Mouse (Mus musculus): ENCODE measurements around the gene Tspoap1. TPM values are rescaled to one million over a fixed set of nuclear protein-coding genes. Genes with fewer than 3 reads are reported as not detected.
A peak's percentile ranks its signal among the peaks of the same experiment; 100 is the strongest.

Gene Tspoap1
- polyA plus RNA-seq, 1 experiment from 2014 or later, result 5.9 TPM

DNA sequence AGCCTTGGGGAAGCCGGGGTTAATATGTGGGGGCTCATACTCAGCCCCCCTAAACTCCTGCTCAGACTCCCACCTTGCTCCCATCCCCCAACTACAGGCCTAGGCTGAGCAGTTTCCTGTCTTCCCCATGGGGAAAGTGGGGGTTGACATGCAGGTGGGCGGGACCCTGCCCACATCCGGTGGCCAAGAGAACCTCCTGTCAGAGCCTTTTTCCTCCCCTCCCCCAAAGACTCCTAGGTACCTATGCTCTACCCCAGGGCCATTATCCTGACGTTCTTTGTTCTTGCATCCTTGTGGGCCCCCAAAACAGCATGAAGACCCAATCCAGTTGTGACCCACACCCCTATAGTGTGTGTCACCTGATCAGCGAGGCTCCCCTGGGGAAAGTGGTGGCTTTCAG is 5.7 kb upstream of the Tspoap1 start:
- Histone ChIP-seq H3K9ac (peak overlapping the region; percentile 94), H3K4me2 (peak overlapping the region; percentile 84)
- ATAC-seq, result no peak

DNA sequence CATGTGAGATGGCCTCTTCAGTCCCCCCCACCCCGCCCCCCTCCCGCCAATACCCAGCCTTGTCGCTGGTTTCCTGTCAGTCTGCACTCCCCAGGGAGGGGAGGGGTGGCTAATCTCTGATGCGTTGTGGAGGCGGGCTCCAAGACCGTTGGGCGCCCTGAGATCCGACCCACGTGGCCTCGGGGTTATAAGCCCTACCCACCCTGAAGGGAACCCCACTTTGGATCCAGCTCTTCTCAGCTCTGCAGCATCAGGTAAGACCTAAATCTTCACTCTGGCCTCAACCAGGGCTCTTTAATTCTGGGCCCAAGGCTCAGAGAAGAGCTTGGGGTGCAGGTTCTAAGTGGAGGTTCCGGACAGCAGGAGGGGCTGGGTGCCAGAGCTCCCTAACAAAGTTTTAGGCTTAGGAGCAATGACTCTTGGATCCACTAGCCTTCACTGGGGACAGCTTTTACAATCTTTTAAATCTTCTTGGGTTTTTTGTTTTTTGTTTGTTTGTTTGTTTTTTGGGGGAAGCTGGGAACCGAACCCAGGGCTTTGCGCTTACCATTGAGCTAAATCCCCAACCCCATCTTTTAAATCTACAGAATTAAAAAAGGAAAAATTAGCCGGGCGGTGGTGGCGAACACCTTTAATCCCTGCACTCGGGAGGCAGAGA is 4.9 kb upstream of the Tspoap1 start:
- peaks cover 4% of the 10 kb centered on the region for H3K27me3 ChIP-seq (replicated peaks)
- H3K9ac ChIP-seq, result peak overlapping the region; percentile 94
- 14% methylated on average over 15 of the region's 17 CpGs for WGBS (ENCODE audit: insufficient replicate concordance)
- peak overlapping the region; percentile 100 for H3K27ac ChIP-seq
- H3K9me3 ChIP-seq (replicated peaks), result no peaks in the 10 kb centered on the region
- H3K4me1 ChIP-seq, result peaks cover 79% of the 10 kb centered on the region
- peak; percentile 75 for ATAC-seq
- peaks cover 25% of the 10 kb centered on the region for H3K36me3 ChIP-seq
- peak overlapping the region; percentile 82 for H3K4me3 ChIP-seq
- H3K4me2 ChIP-seq, result peak overlapping the region; percentile 84

More for the DNA sequence above, 5.7 kb upstream of the Tspoap1 start:
- H3K4me1 ChIP-seq, result peaks cover 77% of the 10 kb centered on the region
- H3K27ac ChIP-seq, result peak overlapping the region; percentile 100
- peak overlapping the region; percentile 82 for H3K4me3 ChIP-seq
- H3K36me3 ChIP-seq, result peaks cover 25% of the 10 kb centered on the region
- no peaks in the 10 kb centered on the region for H3K9me3 ChIP-seq (replicated peaks)
- H3K27me3 ChIP-seq (replicated peaks), result no peaks in the 10 kb centered on the region
- 15% methylated on average over 5 of the region's 5 CpGs for WGBS (ENCODE audit: insufficient replicate concordance)

DNA sequence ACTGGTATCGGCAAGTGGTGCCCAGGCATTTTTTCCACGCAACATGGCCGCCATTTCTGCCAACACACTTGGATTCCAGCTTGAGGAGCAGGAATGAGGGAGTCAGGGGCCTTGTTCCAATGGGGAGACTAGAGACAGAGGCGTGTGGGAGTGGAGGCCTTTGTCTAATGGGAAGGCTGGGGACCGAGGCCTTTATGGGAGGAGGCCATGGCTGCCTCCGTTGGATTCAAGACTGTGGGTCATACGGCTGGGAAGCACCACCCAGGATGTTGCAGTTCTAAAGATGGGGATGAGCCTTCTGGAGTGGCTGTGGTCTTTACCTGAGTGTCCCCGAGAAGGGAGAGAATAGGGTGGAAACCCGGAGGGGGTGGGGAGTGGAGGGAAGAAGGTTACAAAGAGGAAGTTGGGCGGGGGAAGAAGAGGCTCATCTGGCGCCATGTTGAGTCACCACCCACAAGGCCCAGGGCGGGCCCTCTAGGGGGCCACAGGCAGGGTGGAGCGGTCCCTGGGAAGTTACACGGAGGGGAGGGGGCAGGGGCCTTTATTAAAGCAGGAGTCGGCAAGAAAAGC is 4.0 kb upstream of the Tspoap1 start:
- WGBS (ENCODE audit: insufficient replicate concordance), result 20% methylated on average over 15 of the region's 15 CpGs
- peaks cover 13% of the 10 kb centered on the region for H3K27me3 ChIP-seq (replicated peaks)
- peaks cover 79% of the 10 kb centered on the region for H3K4me1 ChIP-seq
- H3K27ac ChIP-seq, result peak overlapping the region; percentile 100
- H3K36me3 ChIP-seq, result peaks cover 25% of the 10 kb centered on the region
- peak overlapping the region; percentile 82 for H3K4me3 ChIP-seq
- peak overlapping the region; percentile 94 for H3K9ac ChIP-seq
- ATAC-seq, result 0 out of 2 replicates have a peak, but pooled peaks have one; percentile 8
- H3K9me3 ChIP-seq (replicated peaks), result no peaks in the 10 kb centered on the region
- peak overlapping the region; percentile 75 for H3K4me2 ChIP-seq

DNA sequence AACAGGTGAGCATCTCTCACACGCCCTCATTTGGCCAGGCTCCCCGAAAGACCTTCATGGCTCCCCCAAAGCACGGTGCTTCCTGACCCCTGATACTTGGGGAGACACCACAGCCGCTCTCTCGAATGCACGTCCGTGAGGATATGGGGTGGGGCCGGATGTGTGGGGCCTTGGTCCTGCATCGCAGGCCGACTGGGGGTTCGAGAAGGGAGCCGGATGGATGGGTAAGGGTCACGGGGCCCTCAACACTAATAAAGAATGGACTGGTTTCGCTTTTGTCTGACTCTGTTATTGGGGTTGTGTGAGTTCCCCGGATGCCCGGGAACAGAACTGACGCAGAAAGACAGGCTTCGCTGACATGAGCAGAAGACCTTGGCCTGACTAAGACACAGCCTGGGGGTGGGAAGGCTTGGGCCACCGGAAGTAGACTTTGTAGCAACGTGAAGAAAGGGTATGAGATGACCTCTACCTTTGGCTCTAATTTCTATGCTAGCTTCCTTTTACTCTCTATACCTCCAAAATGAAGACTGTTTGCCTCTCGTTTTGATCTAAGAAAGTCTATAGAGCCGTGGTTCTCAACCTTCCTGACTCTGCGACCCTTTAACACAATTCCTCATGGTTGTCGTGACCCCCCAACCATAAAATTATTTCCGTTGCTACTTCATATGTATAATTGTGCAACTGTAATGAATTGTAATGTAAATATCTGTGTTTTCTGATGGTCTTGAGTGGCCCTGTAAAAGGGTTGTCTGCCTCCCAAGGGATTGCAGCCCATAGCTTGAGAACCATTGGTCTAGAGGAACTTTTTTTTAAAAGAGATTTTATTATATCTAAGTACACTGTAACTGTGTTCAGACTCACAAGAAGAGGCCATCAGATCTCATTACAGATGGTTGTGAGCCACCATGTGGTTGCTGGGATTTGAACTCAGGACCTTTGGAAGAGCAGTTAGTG is 3.1 kb upstream of the Tspoap1 start:
- H3K27ac ChIP-seq, result peak overlapping the region; percentile 100
- ATAC-seq, result no peak
- peak overlapping the region; percentile 94 for H3K9ac ChIP-seq
- 19% methylated on average over 25 of the region's 25 CpGs for WGBS (ENCODE audit: insufficient replicate concordance)
- peaks cover 25% of the 10 kb centered on the region for H3K36me3 ChIP-seq
- H3K27me3 ChIP-seq (replicated peaks), result peaks cover 22% of the 10 kb centered on the region
- H3K4me1 ChIP-seq, result peaks cover 75% of the 10 kb centered on the region
- H3K9me3 ChIP-seq (replicated peaks), result no peaks in the 10 kb centered on the region
- H3K4me2 ChIP-seq, result peak overlapping the region; percentile 75
- peak overlapping the region; percentile 82 for H3K4me3 ChIP-seq

DNA sequence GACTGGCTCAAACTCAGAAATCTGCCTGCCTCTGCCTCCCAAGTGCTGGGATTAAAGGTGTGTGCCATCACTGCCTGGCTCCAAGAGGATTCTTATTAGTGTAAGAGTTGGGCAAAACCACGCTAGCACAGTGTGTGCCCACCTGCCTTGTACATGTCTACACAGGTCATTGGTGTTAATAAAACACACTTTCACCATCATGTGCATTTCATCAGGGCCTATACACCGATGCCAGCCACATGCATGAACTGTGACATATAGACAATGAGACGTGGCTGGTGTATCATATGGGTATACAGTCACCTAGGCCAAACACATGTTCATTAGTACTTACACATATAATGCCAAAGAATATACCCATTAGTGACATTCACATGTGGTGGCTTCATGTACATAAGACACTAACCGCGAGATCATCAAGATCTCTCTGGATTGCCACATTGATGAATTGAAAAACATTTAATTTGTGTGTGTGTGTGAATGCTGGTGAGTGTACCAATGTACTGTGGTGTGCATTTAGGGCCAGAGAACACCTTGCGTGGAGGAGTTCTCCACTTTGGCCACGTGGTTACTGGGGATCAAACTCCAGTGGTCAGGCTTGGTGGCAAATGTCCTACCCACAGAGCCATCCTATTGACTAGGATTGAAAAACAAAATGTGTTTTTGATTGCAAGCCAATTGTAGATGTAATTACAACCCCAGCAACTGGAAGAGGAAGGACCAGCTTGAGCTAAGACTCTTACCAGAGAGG is 2.0 kb upstream of the Tspoap1 start:
- Histone ChIP-seq H3K36me3 (peaks cover 25% of the 10 kb centered on the region), H3K4me1 (peaks cover 70% of the 10 kb centered on the region), H3K4me3 (peak overlapping the region; percentile 82), H3K9me3 (replicated peaks) (no peaks in the 10 kb centered on the region), H3K27me3 (replicated peaks) (peaks cover 33% of the 10 kb centered on the region), H3K9ac (peak overlapping the region; percentile 94), H3K27ac (peak overlapping the region; percentile 100), H3K4me2 (peak overlapping the region; percentile 75)
- ATAC-seq, result peak; percentile 19
- WGBS (ENCODE audit: insufficient replicate concordance), result 18% methylated on average over 7 of the region's 7 CpGs

DNA sequence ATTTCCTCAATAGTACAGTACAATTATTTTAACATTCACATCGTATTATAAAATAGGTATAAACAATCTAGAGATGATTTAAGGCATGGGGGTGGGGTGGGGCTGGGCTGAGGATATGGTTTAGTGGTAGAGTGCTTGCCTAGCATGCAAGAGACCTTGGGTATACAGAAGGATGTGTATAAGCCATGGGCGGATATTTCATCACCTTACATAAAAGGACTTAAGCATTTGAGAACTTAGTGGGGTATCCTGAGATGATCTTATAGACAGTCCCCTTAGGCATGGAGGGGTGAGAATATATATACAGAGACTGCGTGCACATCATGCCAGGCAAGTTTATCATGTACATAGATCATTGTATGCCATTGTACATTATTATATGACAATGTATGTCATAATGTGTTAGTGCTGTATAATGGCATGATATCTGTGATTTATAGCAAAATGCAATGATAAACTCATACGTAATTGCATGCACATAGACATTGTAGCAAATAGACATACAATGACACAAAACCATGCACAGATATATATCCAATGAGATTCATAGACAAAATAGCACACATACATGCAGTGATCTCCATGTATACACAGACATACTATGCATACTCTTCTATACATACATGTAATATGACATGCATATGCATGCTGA is 1.3 kb upstream of the Tspoap1 start:
- Histone ChIP-seq H3K9ac (no peak overlapping the region), H3K9me3 (replicated peaks) (no peaks in the 10 kb centered on the region), H3K4me3 (peak overlapping the region; percentile 82; the same call in 1 of the 2 replicates), H3K27ac (peak overlapping the region; percentile 100), H3K4me2 (peak overlapping the region; percentile 75; the same call in 1 of the 2 replicates), H3K36me3 (peaks cover 25% of the 10 kb centered on the region), H3K27me3 (replicated peaks) (peaks cover 40% of the 10 kb centered on the region), H3K4me1 (peaks cover 70% of the 10 kb centered on the region)
- ATAC-seq, result peak; percentile 45
- WGBS (ENCODE audit: insufficient replicate concordance), result 19% methylated on average over 4 of the region's 4 CpGs

DNA sequence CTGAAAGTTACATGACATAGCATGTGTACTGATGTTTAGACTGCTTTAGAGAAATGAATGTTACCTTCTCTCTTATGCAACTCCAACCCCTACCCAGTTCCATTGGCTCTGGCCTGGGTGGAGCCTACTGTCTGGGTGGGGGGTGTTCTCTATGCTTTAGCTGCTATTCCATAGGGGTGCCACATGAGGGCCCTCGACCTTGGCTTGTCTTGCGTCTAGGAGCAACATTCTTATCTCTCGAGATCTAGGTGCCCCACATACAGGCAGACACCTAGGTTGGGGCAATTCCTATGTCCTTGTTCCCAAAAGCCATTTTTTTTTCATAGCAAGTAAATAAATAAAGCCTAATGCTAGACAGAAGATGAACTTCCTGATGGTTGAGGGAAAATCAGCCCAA is 734 bp upstream of the Tspoap1 start:
- no peak overlapping the region for H3K4me2 ChIP-seq
- 0% methylated on average over 3 of the region's 3 CpGs for WGBS (ENCODE audit: insufficient replicate concordance)
- peaks cover 25% of the 10 kb centered on the region for H3K36me3 ChIP-seq
- no peak overlapping the region for H3K4me3 ChIP-seq
- peaks cover 70% of the 10 kb centered on the region for H3K4me1 ChIP-seq
- no peaks in the 10 kb centered on the region for H3K9me3 ChIP-seq (replicated peaks)
- no peak overlapping the region for H3K9ac ChIP-seq
- H3K27ac ChIP-seq, result peak overlapping the region; percentile 64
- H3K27me3 ChIP-seq (replicated peaks), result peaks cover 46% of the 10 kb centered on the region
- peak; percentile 25 for ATAC-seq

DNA sequence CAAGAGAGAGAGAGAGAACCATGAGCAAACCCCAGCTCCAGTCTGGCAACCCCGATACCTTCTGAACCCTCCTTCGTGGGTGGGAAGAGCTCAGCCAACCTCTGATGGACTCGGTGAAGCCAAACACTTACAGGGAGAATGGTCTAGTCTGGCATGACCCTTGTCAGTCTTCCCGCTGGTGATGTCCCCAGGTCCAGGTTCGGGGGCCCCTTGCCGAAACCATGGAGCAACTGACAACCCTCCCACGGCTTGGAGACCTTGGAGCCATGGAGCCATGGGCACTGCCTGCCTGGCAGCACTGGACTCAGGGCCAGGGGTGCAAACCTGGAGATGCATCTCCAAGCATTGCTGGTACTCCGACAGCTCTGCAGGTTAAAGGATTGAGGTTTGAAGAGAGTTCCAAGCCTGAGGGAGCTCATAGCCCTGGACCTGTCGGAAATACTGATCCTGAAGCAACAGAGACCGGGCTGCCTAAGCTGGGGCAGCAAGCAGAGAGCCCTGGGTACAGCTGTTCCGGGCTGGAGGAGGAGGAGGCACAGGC is 910 bp downstream of the Tspoap1 start:
- H3K4me3 ChIP-seq, result no peak overlapping the region
- ATAC-seq, result no peak
- H3K27ac ChIP-seq, result no peak overlapping the region
- H3K36me3 ChIP-seq, result peaks cover 22% of the 10 kb centered on the region
- H3K9ac ChIP-seq, result no peak overlapping the region
- peaks cover 67% of the 10 kb centered on the region for H3K4me1 ChIP-seq
- 62% methylated on average over 11 of the region's 11 CpGs for WGBS (ENCODE audit: insufficient replicate concordance)
- H3K9me3 ChIP-seq (replicated peaks), result no peaks in the 10 kb centered on the region
- H3K4me2 ChIP-seq, result no peak overlapping the region
- peaks cover 62% of the 10 kb centered on the region for H3K27me3 ChIP-seq (replicated peaks)

DNA sequence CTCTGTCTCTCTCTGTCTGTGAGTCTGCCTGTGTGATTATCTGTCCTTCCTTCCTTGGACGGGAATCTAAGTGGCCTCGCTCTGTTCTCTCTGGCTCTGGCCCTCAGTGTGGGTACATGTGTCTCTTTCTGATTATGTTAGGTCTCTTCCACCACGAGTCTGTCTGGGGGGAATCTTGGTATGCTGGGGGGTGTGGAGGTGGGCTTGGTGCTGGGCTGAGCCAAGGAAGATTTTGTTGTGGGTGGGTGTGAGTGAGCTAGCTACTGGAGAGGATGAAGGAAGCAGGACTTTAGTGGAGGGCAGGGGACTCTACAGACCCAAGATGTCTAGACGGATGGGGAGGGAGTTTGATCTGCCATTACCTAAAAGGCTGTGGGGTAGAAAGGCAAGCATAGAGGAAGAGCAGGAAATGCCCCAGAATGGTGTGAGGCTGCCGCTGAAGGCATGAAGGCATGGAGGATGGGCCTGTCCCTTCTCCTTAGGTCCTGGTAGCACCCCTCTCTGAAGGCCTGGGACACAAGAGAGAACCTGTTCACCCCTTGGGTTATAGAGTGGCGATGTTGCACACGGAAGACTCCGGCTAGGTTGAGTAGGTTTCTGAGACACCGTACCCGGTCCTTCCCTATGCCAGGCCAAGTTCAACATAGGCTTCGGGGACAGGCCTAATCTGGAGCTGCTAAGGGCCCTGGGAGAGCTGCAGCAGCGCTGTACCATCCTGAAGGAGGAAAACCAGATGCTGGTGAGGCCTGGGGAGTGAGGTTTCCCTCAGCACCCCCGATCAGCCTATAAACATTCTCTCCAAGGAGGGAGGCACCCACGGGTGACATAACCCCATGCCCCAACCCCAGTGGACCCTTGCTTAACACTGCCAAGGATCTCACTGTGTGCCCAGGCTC is 1.7 kb downstream of the Tspoap1 start:
- Histone ChIP-seq H3K27me3 (replicated peaks) (peaks cover 70% of the 10 kb centered on the region), H3K4me1 (peaks cover 67% of the 10 kb centered on the region), H3K4me2 (no peak overlapping the region), H3K9me3 (replicated peaks) (no peaks in the 10 kb centered on the region), H3K4me3 (no peak overlapping the region), H3K27ac (no peak overlapping the region), H3K36me3 (peaks cover 14% of the 10 kb centered on the region), H3K9ac (no peak overlapping the region)
- WGBS (ENCODE audit: insufficient replicate concordance), result 57% methylated on average over 14 of the region's 14 CpGs
- ATAC-seq, result no peak

DNA sequence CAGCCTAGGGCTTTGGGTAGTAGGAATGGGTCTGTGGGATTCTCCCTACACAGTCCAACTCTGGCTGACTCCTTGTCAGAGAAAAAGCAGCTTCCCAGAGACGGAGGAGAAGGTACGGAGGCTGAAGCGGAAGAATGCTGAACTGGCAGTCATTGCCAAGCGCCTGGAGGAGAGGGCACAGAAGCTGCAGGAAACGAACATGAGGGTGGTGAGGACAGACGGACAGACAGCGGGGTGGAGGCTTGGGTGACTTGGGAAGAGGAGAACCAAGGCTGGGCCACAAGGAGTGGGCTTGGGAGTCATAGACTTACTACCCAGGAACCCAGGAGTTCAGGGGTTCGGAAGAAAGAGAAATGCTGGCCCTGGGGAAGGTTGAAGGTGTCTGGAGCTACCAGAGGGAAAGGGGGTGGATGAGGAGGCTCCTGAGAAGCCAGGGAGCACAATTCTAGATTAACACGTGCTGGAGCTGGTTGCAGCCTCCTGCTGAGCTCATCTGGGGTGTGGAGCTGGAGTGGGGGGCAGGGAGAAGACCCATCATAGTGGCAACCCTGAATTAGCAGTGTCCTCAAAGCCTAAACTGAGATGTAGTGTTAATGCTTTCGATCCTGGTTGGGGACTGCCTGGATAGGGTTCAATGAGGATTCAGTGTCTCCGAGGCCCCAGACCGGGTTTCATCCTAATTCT is 2.5 kb downstream of the Tspoap1 start:
- Histone ChIP-seq H3K9ac (no peak overlapping the region), H3K4me1 (peaks cover 61% of the 10 kb centered on the region), H3K9me3 (replicated peaks) (no peaks in the 10 kb centered on the region), H3K4me3 (no peak overlapping the region), H3K36me3 (peaks cover 7% of the 10 kb centered on the region), H3K4me2 (peak overlapping the region; percentile 69), H3K27me3 (replicated peaks) (peaks cover 78% of the 10 kb centered on the region), H3K27ac (no peak overlapping the region)
- WGBS (ENCODE audit: insufficient replicate concordance), result 65% methylated on average over 12 of the region's 12 CpGs
- ATAC-seq, result no peak

Data from liver, embryonic 12.5 days (tissue).